34 mouse cellular contexts compared by ENCODE assay signal in genomic region chr7:71413121-71413520, GRCm38 (mm10).
"Had no signal": no experiment of that assay in that cellular context is flagged by ENCODE, and none has a peak within 500 bp of the region (broad histone marks: within the 10 kb centered on the region; RNA-seq: fewer than 3 reads in every experiment).

No protein-coding gene starts in this region.

- H3K9me3 ChIP-seq: heart, embryonic 10.5 days; heart, embryonic 12.5 days; heart, embryonic 13.5 days; heart, embryonic 15.5 days; hindbrain, embryonic 10.5 days; hindbrain, embryonic 12.5 days; hindbrain, embryonic 13.5 days; hindbrain, embryonic 15.5 days; intestine, embryonic 15.5 days had no signal

- H3K9ac ChIP-seq: heart, embryonic 12.5 days; heart, embryonic 13.5 days; heart, embryonic 15.5 days; hindbrain, embryonic 12.5 days; hindbrain, embryonic 13.5 days; hindbrain, embryonic 14.5 days; hindbrain, embryonic 15.5 days; intestine, embryonic 15.5 days had no signal

- H3K4me2 ChIP-seq: heart, embryonic 11.5 days; heart, embryonic 12.5 days; heart, embryonic 15.5 days; hindbrain, embryonic 12.5 days; hindbrain, embryonic 13.5 days; hindbrain, embryonic 14.5 days; hindbrain, embryonic 15.5 days; intestine, embryonic 15.5 days had no signal

- H3K36me3 ChIP-seq: heart, embryonic 10.5 days; heart, embryonic 12.5 days; heart, embryonic 13.5 days; heart, embryonic 15.5 days; hindbrain, embryonic 10.5 days; hindbrain, embryonic 12.5 days; hindbrain, embryonic 13.5 days; hindbrain, embryonic 15.5 days; intestine, embryonic 15.5 days had no signal

- ATAC-seq: hindbrain, embryonic 16.5 days; hindbrain, postnatal 0 days; inflammation-experienced regulatory T-cells, adult 6 months; intestine, embryonic 15.5 days; intestine, embryonic 16.5 days; intestine, postnatal 0 days had no signal

- H3K27me3 ChIP-seq: heart, embryonic 15.5 days; intestine, embryonic 15.5 days had no signal

- DNase-seq: heart, postnatal 10 days; heart, postnatal 14 days; heart, postnatal 36 days; heart, postnatal 4 days; kidney, adult 11 months; kidney, adult 18-20 months; kidney, adult 2 months; kidney, adult 9 months; kidney, postnatal 10 days; kidney, postnatal 14 days; kidney, postnatal 25 days; kidney, postnatal 36 days; kidney, postnatal 4 days; layer of hippocampus, adult 9-11 months; layer of hippocampus, postnatal 36 days had no signal

- H3K4me3 ChIP-seq: heart, embryonic 10.5 days; heart, embryonic 12.5 days; heart, embryonic 13.5 days; heart, embryonic 15.5 days; hindbrain, embryonic 10.5 days; hindbrain, embryonic 12.5 days; hindbrain, embryonic 13.5 days; hindbrain, embryonic 15.5 days; intestine, embryonic 15.5 days; layer of hippocampus, adult 2 months; left cerebral cortex, adult 2 months had no signal

- H3K27ac ChIP-seq: heart, embryonic 10.5 days; heart, embryonic 15.5 days; hindbrain, embryonic 12.5 days; hindbrain, embryonic 13.5 days; hindbrain, embryonic 14.5 days; hindbrain, embryonic 15.5 days; hindbrain, postnatal 0 days; intestine, embryonic 15.5 days; kidney, postnatal 0 days; layer of hippocampus, adult 2 months; left cerebral cortex, adult 2 months had no signal
